Mouse (Mus musculus) embryonic stem cell, embryonic (primary cell): ENCODE results near the gene Sde2.

Experiments
- CTCF ChIA-PET, 4 experiments: fragments of 300-600 bp in 2 of 4; fragments of 350-600 bp in 2 of 4; sonication (Branson Sonifier 250); formaldehyde crosslinking; loops; one replicate each; lab custom pipeline; 2022; ENCODE audit warnings: inconsistent platforms in 2 of 4; lab: Charles Lee
- POLR2A ChIA-PET, 4 experiments: fragments of 300-600 bp in 2 of 4; fragments of 350-600 bp in 2 of 4; sonication (Branson Sonifier 250); formaldehyde crosslinking; loops; one replicate each; lab custom pipeline; 2022; ENCODE audit warnings: antibody characterized with exemption in 4 of 4, inconsistent platforms in 1 of 4; lab: Charles Lee

Sde2 gene

DNA sequence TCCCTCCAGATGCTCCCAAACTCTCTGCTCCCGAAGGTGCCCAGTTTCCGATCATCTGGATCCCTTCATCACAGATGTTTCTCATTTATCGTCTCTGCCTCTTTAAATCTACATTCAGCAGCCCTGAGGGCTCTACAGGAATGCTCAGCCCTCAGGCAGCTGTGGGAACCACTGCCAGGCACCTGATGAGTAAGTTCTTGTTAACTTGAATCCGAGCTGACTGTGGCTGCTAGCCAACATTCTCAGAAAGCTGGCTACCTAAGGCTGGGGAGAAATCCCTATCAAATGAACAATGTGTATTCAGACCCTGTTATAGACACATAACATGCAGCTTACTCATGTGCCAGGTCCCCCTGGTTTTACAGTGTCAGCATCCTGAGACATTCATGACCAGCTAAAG, 62.9 kb downstream of the Sde2 start:
- CTCF ChIA-PET: interaction anchor here in 2 of 4 experiments (1.0 to 1.8 kb wide), 5 partner anchors 10 to 63 kb away, joined by 4 to 6 read pairs (median 5); partner anchors contain the start of gene Pycr2 (in 1 of the 2)

DNA sequence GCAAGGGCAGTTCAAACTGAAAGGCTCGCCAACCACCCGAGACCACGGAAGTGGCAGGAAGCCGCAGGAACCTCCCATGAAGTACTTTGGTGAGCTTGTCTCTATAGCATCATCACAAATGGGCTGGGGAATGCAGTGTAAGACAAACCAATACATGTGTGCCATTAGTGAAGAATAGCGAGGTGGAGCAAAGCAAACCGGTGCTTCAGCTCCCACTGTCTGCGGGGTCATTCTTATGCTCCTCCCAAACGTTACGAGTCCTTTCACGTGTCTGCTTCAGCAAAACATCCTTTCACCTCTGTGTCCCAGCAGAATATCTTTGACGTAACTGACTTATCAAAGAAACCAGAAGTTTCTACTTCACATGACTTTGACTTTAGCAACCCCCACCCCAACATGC, 65.5 kb downstream of the Sde2 start:
- ChIA-PET CTCF (interaction anchor here in 1 of 4 experiments (1.1 kb wide), 1 partner anchor 11 kb away, joined by 3 read pairs; no protein-coding TSS in a partner anchor), POLR2A (interaction anchor here in 3 of 4 experiments (0.5 to 21.1 kb wide), 14 partner anchors 8 to 133 kb away, joined by 3 to 373 read pairs (median 6); partner anchors contain the start of genes Lefty1 (in 2 of the 3), Pycr2 (in 2 of the 3), Tmem63a (in 2 of the 3) and Sde2 (in 1 of the 3))

More for the DNA sequence above, 62.9 kb downstream of the Sde2 start:
- POLR2A ChIA-PET: interaction anchor here (0.7 to 21.1 kb wide), 13 partner anchors 8 to 53 kb away, joined by 3 to 373 read pairs (median 4); partner anchors contain the start of genes Pycr2 (in 2 of the 4), Lefty1 (in 1 of the 4) and Tmem63a (in 1 of the 4)

DNA sequence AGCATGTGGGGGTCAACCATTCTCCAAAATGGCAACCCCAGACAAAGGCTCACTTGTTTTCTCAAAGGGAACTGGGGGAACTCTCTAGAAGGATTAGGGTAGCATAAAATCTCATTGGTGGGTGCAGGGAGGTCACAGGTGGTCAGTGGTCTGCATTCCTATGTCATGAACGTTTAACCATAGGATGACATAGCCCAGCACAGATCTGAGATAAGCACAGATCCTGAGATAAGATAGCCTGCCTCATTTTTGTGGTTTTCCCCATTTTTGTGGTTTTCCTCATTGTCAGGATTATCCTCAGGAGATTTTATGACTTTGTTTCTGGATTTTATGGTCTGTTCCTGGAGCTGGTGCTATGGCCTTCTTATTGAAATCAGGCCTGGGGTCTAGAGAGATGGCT, 66.1 kb downstream of the Sde2 start:
- POLR2A ChIA-PET: interaction anchor here in 2 of 4 experiments (0.6 to 21.1 kb wide), 5 partner anchors 12 to 28 kb away, joined by 3 to 373 read pairs (median 26); partner anchors contain the start of genes Lefty1 (in 1 of the 2), Pycr2 (in 1 of the 2) and Tmem63a (in 1 of the 2)
- CTCF ChIA-PET: interaction anchor here in 1 of 4 experiments (0.6 kb wide), 1 partner anchor 16 kb away, joined by 7 read pairs; no protein-coding TSS in a partner anchor
